Mouse (Mus musculus) G1E (cell line): ENCODE data around the gene Serpinb12.

ENCODE experiments used
- CTCF ChIP-seq: IDR thresholded peaks from 2 replicates; pipeline ENCODE4 v1.5.1; 2012; ENCODE audit warnings: low read depth, low read length, inconsistent platforms, mixed read lengths
- GATA1 ChIP-seq: IDR thresholded peaks from 2 replicates; pipeline ENCODE4 v1.6.1; 2012; ENCODE audit warnings: borderline replicate concordance, low read length, inconsistent platforms, mixed read lengths
- POLR2AphosphoS5 ChIP-seq: IDR thresholded peaks from 2 replicates; pipeline ENCODE4 v1.6.1; 2012; ENCODE audit warnings: low read depth, low read length, inconsistent platforms; ENCODE audit not compliant: insufficient replicate concordance
- TAL1 ChIP-seq: conservative IDR thresholded peaks from 2 replicates; pipeline ENCODE4 v1.6.1; 2012; ENCODE audit warnings: low read depth, low read length, inconsistent platforms, mixed read lengths

GRCm38 (mm10) chr1:107006316-107006715 lies 72.1 kb downstream of the Serpinb12 start:
- no peak for TF ChIP-seq CTCF
- TF ChIP-seq GATA1, result no peak
- no peak for TF ChIP-seq TAL1
- no peak for TF ChIP-seq POLR2AphosphoS5
